Mouse (Mus musculus) limb, embryonic 10.5 days (tissue): Measurements from ENCODE around the gene Ascl3. TPM values are rescaled to one million over a fixed set of nuclear protein-coding genes. Genes with fewer than 3 reads are reported as not detected.
A peak's percentile ranks its signal among the peaks of the same experiment; 100 is the strongest.

Source experiments
- DNase-seq: peaks from one replicate; pipeline ENCODE4 v3.0.0-alpha.2; 2017; ENCODE audit warnings: low spot score
- H3K27ac ChIP-seq: fragments of 300-500 bp; sonication (generic); 2 replicates; pipeline ENCODE4 v1.5.1; 2016; ENCODE audit warnings: mild to moderate bottlenecking
- H3K27me3 ChIP-seq: fragments of 300-500 bp; sonication (generic); 2 replicates; pipeline ENCODE4 v1.6.1; 2016; ENCODE audit warnings: low read depth, mild to moderate bottlenecking; ENCODE audit not compliant: poor library complexity, severe bottlenecking
- H3K36me3 ChIP-seq: fragments of 300-500 bp; sonication (generic); 2 replicates; pipeline ENCODE4 v1.6.1; 2016; ENCODE audit warnings: mild to moderate bottlenecking, moderate library complexity
- H3K4me1 ChIP-seq: fragments of 300-500 bp; sonication (generic); 2 replicates; pipeline ENCODE4 v1.6.1; 2016
- H3K4me3 ChIP-seq: fragments of 300-500 bp; sonication (generic); 2 replicates; pipeline ENCODE4 v1.5.1; 2016; ENCODE audit warnings: mild to moderate bottlenecking, moderate library complexity
- H3K9me3 ChIP-seq: fragments of 300-500 bp; sonication (generic); replicated peaks from 2 replicates; pipeline ENCODE4 v1.6.1; 2016; ENCODE audit warnings: mild to moderate bottlenecking
- WGBS: fragments of 180-500 bp; shearing (Covaris S2); methylation state at CpG from one replicate; pipeline ENCODE4 v1.1.7; 2016; 5-methylcytosine and 5-hydroxymethylcytosine counted together
- polyA plus RNA-seq: library from polyadenylated mRNA; unstranded; fragments of >200 nt; fragmentation: Nextera tagmentation; extraction: Ambion mirVana; gene quantifications from 2 replicates; pipeline ENCODE4 v1.2.1, GENCODE M21; 2016

The Ascl3 gene
- polyA plus RNA-seq, 1 experiment from 2014 or later: 0.35 TPM

GRCm38 (mm10) chr7:109741060-109741459 is 9.5 kb upstream of the Ascl3 start:
- DNase-seq: no peak
- 93% methylated on average over 1 of the region's 1 CpGs for WGBS
- H3K4me3 ChIP-seq: no peak overlapping the region

DNA sequence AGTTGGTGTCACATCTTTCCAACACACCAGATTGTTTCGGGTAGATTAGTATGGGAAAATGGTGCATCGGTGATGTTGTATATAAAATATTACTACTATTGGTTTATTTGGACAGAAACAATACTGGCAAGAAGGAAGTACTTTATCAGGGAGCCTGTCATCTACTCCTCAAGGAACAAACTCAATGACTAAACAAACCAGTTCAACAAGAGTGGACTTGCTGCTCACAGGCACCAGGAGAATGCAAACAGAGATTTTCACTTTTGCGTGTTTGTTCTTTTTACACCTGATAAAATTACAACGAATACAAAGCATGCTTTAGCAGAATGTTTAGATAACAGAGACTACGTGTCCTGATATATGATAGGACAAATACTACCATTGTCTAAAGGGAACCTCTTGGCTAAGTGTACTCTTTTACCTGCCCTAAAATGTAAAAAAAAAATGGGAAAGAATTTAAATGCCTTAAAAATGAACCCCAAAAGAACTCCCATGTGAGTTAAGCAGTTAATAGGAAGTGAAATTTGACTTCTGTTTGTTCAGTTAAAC is 8.4 kb upstream of the Ascl3 start:
- H3K4me3 ChIP-seq: no peak overlapping the region
- no peak for DNase-seq
- 92% methylated on average over 5 of the region's 5 CpGs for WGBS
- no peaks in the 10 kb centered on the region for H3K27me3 ChIP-seq
- no peak overlapping the region for H3K27ac ChIP-seq
- no peaks in the 10 kb centered on the region for H3K4me1 ChIP-seq
- H3K36me3 ChIP-seq: peaks cover 6% of the 10 kb centered on the region; the same call in 1 of the 2 replicates
- no peaks in the 10 kb centered on the region for H3K9me3 ChIP-seq

More at GRCm38 (mm10) chr7:109741060-109741459, 9.5 kb upstream of the Ascl3 start:
- Histone ChIP-seq H3K4me1 (no peaks in the 10 kb centered on the region), H3K9me3 (no peaks in the 10 kb centered on the region), H3K27ac (no peak overlapping the region), H3K27me3 (no peaks in the 10 kb centered on the region), H3K36me3 (peaks cover 12% of the 10 kb centered on the region; the same call in 1 of the 2 replicates)

DNA sequence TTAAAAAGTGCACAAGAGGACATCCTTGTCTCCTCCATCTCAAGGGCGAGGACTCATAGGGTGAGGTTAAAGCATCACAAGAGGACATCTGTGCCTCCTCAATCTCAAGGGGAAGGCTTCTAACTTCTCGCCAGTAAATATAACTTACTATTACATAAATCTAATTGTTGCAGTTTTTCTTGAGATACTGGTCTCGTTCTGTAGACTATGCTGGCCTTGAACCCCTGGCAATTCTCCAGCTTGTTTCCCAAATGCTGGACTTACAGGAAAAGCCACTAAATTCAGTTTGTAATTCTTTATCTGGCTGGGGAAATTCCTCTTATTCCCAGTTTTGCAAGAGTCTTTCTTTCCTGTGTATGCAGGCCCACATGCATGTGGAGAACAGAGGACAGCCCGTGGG is 3.3 kb upstream of the Ascl3 start:
- 96% methylated on average over 4 of the region's 4 CpGs for WGBS
- H3K27me3 ChIP-seq: no peaks in the 10 kb centered on the region

GRCm38 (mm10) chr7:109723697-109724096 is 7.8 kb downstream of the Ascl3 start, which contains the start of gene BC051019:
TSS of gene BC051019 (minus strand) at chr7:109723850.
- H3K27me3 ChIP-seq: no peaks in the 10 kb centered on the region
- no peak for DNase-seq
- 92% methylated on average over 5 of the region's 5 CpGs for WGBS
- H3K4me1 ChIP-seq: no peaks in the 10 kb centered on the region
- no peaks in the 10 kb centered on the region for H3K36me3 ChIP-seq
- H3K4me3 ChIP-seq: no peak within 1 kb of the TSS
- no peaks in the 10 kb centered on the region for H3K9me3 ChIP-seq
- no peak within 1 kb of the TSS for H3K27ac ChIP-seq

More for the DNA sequence above, 3.3 kb upstream of the Ascl3 start:
- no peak overlapping the region for H3K4me3 ChIP-seq
- no peak for DNase-seq
- no peaks in the 10 kb centered on the region for H3K9me3 ChIP-seq
- peaks cover 6% of the 10 kb centered on the region; the same call in 1 of the 2 replicates for H3K4me1 ChIP-seq
- no peak overlapping the region for H3K27ac ChIP-seq
- no peaks in the 10 kb centered on the region for H3K36me3 ChIP-seq

- 99% methylated on average over 8 of the region's 8 CpGs for WGBS
- no peaks in the 10 kb centered on the region for H3K36me3 ChIP-seq
- no peak for DNase-seq
- no peaks in the 10 kb centered on the region for H3K9me3 ChIP-seq
- H3K27ac ChIP-seq: no peak overlapping the region
- H3K4me3 ChIP-seq: no peak overlapping the region
- H3K4me1 ChIP-seq: no peaks in the 10 kb centered on the region
- no peaks in the 10 kb centered on the region for H3K27me3 ChIP-seq
Measured at GRCm38 (mm10) chr7:109723114-109723513, 8.4 kb downstream of the Ascl3 start.

- no peaks in the 10 kb centered on the region for H3K27me3 ChIP-seq
- 92% methylated on average over 2 of the region's 2 CpGs for WGBS
- no peak overlapping the region for H3K27ac ChIP-seq
- H3K36me3 ChIP-seq: no peaks in the 10 kb centered on the region
- no peaks in the 10 kb centered on the region for H3K9me3 ChIP-seq
- H3K4me3 ChIP-seq: no peak overlapping the region
- no peaks in the 10 kb centered on the region for H3K4me1 ChIP-seq
- no peak for DNase-seq
Measured at GRCm38 (mm10) chr7:109722618-109723017, 8.9 kb downstream of the Ascl3 start.

DNA sequence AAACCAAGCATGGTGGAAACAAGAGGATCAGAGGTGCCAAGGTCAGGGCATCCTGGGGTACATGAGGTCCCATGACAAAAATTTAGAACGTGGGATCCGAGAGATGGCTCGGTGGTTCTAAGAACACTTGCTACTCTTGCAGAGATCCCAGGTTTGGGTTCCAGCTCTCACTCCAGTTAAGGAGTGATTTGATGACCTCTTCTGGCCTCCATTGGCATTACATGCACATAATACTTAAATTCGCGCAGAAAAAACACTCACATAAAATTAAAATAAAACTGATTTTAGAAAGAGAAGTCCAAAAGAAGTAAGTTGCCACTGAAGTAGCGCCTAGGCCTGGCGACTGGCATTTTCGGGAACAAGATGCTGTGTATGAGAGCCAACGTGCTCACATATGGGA is 12.2 kb downstream of the Ascl3 start:
- H3K27ac ChIP-seq: no peak overlapping the region
- H3K4me3 ChIP-seq: no peak overlapping the region
- H3K27me3 ChIP-seq: no peaks in the 10 kb centered on the region
- WGBS: 65% methylated on average over 9 of the region's 9 CpGs
- no peak for DNase-seq
- no peaks in the 10 kb centered on the region for H3K4me1 ChIP-seq
- H3K36me3 ChIP-seq: no peaks in the 10 kb centered on the region
- H3K9me3 ChIP-seq: no peaks in the 10 kb centered on the region

GRCm38 (mm10) chr7:109713434-109713982 is 18.0 kb downstream of the Ascl3 start:
- Histone ChIP-seq H3K36me3 (peaks cover 46% of the 10 kb centered on the region), H3K4me3 (no peak overlapping the region), H3K27me3 (no peaks in the 10 kb centered on the region), H3K27ac (no peak overlapping the region), H3K4me1 (no peaks in the 10 kb centered on the region), H3K9me3 (no peaks in the 10 kb centered on the region)
- 90% methylated on average over 2 of the region's 2 CpGs for WGBS
- no peak for DNase-seq

- Histone ChIP-seq H3K36me3 (peaks cover 59% of the 10 kb centered on the region), H3K27ac (no peak overlapping the region), H3K27me3 (no peaks in the 10 kb centered on the region), H3K4me3 (no peak overlapping the region), H3K9me3 (no peaks in the 10 kb centered on the region), H3K4me1 (no peaks in the 10 kb centered on the region)
- no peak for DNase-seq
- 90% methylated on average over 7 of the region's 7 CpGs for WGBS
Measured at GRCm38 (mm10) chr7:109712198-109712597, 19.3 kb downstream of the Ascl3 start.

- WGBS: 88% methylated on average over 1 of the region's 1 CpGs
- Histone ChIP-seq H3K4me3 (no peak overlapping the region), H3K9me3 (no peaks in the 10 kb centered on the region), H3K4me1 (no peaks in the 10 kb centered on the region), H3K36me3 (peaks cover 59% of the 10 kb centered on the region), H3K27me3 (no peaks in the 10 kb centered on the region), H3K27ac (no peak overlapping the region)
- DNase-seq: no peak
Measured at GRCm38 (mm10) chr7:109710069-109710468, 21.5 kb downstream of the Ascl3 start.

- 72% methylated on average over 3 of the region's 3 CpGs for WGBS
- no peaks in the 10 kb centered on the region for H3K9me3 ChIP-seq
- no peak for DNase-seq
- no peaks in the 10 kb centered on the region for H3K27me3 ChIP-seq
- H3K36me3 ChIP-seq: peaks cover 59% of the 10 kb centered on the region
- H3K4me3 ChIP-seq: no peak overlapping the region
- peaks cover 3% of the 10 kb centered on the region; the same call in 1 of the 2 replicates for H3K4me1 ChIP-seq
- H3K27ac ChIP-seq: no peak overlapping the region
Measured at GRCm38 (mm10) chr7:109708961-109709382, 22.6 kb downstream of the Ascl3 start.

GRCm38 (mm10) chr7:109707023-109707785 is 24.3 kb downstream of the Ascl3 start:
- Histone ChIP-seq H3K27me3 (0 out of 2 replicates have a peak, but pooled peaks cover 6% of the 10 kb centered on the region), H3K4me3 (no peak overlapping the region), H3K9me3 (no peaks in the 10 kb centered on the region), H3K27ac (no peak overlapping the region), H3K36me3 (peaks cover 47% of the 10 kb centered on the region), H3K4me1 (peaks cover 14% of the 10 kb centered on the region; the same call in 1 of the 2 replicates)
- peak; percentile 43 for DNase-seq
- 59% methylated on average over 4 of the region's 4 CpGs for WGBS

DNA sequence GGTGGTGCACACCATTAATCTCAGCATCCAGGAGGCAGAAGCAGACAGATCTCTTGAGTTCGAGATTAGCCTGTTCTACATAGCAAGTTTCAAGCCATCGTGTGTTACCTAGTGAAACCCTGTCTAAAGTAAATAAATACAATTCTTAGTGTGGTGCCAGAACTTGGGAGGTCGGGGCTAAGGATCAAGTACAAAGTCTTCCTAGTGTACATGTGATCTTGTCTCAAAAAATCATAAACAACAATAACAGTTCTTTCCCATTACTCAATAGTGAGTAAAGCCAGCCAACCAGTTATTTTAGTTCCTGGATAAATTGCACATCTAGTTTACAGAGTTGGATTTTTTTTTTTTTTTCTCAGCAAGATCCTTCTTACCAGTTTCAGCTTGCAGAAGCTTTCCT is 27.1 kb downstream of the Ascl3 start:
- WGBS: 74% methylated on average over 3 of the region's 3 CpGs
- H3K27ac ChIP-seq: peak overlapping the region; percentile 93; the same call in 1 of the 2 replicates
- peaks cover 14% of the 10 kb centered on the region; the same call in 1 of the 2 replicates for H3K4me1 ChIP-seq
- peak overlapping the region; percentile 76 for H3K4me3 ChIP-seq
- DNase-seq: no peak
- peaks cover 20% of the 10 kb centered on the region for H3K36me3 ChIP-seq
- H3K27me3 ChIP-seq: 0 out of 2 replicates have a peak, but pooled peaks cover 6% of the 10 kb centered on the region
- no peaks in the 10 kb centered on the region for H3K9me3 ChIP-seq
